Mouse (Mus musculus) heart, embryonic 15.5 days (tissue): Measurements from ENCODE around the gene Gdf3. TPM values are rescaled to one million over a fixed set of nuclear protein-coding genes. Genes with fewer than 3 reads are reported as not detected.
"Not testable (repeated sequence)": the region's sequence is repeated elsewhere in the genome, so short reads cannot be mapped to it uniquely, and the experiment has no call there.

Experiments used
- ATAC-seq: fragments of 200-750 bp; cut with Nextera tagmentation; replicated peaks from 2 replicates; pipeline ENCODE4 v1.8.0; 2017; ENCODE audit warnings: low read depth, moderate TSS enrichment; ENCODE audit not compliant: insufficient number of reproducible peaks, insufficient read depth, low FRiP score
- H3K27ac ChIP-seq: fragments of 300-500 bp; sonication (generic); 2 replicates; pipeline ENCODE4 v1.5.1; 2015; ENCODE audit warnings: mild to moderate bottlenecking, inconsistent platforms
- H3K27me3 ChIP-seq: fragments of 300-500 bp; sonication (generic); 2 replicates; pipeline ENCODE4 v1.6.1; 2015; ENCODE audit warnings: inconsistent platforms
- H3K36me3 ChIP-seq: fragments of 300-500 bp; sonication (generic); 2 replicates; pipeline ENCODE4 v1.6.1; 2015; ENCODE audit warnings: mild to moderate bottlenecking, inconsistent platforms
- H3K4me1 ChIP-seq: fragments of 300-500 bp; sonication (generic); replicated peaks from 2 replicates; pipeline ENCODE4 v1.6.1; 2015; ENCODE audit warnings: inconsistent platforms
- H3K4me2 ChIP-seq: fragments of 300-500 bp; sonication (generic); 2 replicates; pipeline ENCODE4 v1.6.1; 2015; ENCODE audit warnings: inconsistent platforms, mild to moderate bottlenecking, moderate library complexity
- H3K4me3 ChIP-seq: fragments of 300-500 bp; sonication (generic); 2 replicates; pipeline ENCODE4 v1.5.1; 2015; ENCODE audit warnings: mild to moderate bottlenecking, inconsistent platforms
- H3K9ac ChIP-seq: fragments of 300-500 bp; sonication (generic); 2 replicates; pipeline ENCODE4 v1.6.1; 2015; ENCODE audit warnings: mild to moderate bottlenecking, inconsistent platforms
- H3K9me3 ChIP-seq: fragments of 300-500 bp; sonication (generic); replicated peaks from 2 replicates; pipeline ENCODE4 v1.6.1; 2016; ENCODE audit warnings: inconsistent platforms
- WGBS: fragments of 180-500 bp; shearing (Covaris S2); methylation state at CpG from one replicate; pipeline ENCODE4 v1.1.7; 2015; ENCODE audit warnings: mixed read lengths; 5-methylcytosine and 5-hydroxymethylcytosine counted together
- polyA plus RNA-seq: library from polyadenylated mRNA; unstranded; fragments of >200 nt; fragmentation: Nextera tagmentation; extraction: Ambion mirVana; gene quantifications from 2 replicates; pipeline ENCODE4 v1.2.1, GENCODE M21; 2015

Gdf3 gene
- polyA plus RNA-seq, 1 experiment from 2014 or later, result 0.11 TPM

DNA sequence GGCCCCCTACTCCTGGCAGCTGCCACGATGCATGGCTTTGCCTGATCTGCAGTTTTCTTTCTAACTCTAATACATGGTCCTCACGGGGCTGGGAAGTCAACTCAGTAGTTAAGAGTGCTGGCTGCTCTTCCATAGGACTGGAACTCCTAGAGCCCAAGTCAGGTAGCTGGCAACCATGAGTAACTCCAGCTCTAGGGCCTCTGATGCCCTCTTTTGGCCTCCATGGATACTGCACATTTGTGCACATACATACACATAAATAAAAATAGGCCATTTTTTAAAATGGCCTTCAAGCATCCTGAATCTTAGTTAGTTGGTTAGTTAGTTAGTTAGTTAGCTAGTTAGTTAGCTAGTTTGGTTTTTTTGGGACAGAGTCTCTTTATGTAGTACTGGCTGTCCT is 17.0 kb downstream of the Gdf3 start:
- H3K27me3 ChIP-seq, result no peaks in the 10 kb centered on the region
- H3K9ac ChIP-seq, result no peak overlapping the region
- H3K9me3 ChIP-seq, result no peaks in the 10 kb centered on the region
- H3K4me3 ChIP-seq, result no peak overlapping the region
- no peak overlapping the region for H3K4me2 ChIP-seq
- ATAC-seq, result no peak
- no peaks in the 10 kb centered on the region for H3K36me3 ChIP-seq
- no peaks in the 10 kb centered on the region for H3K4me1 ChIP-seq
- no peak overlapping the region for H3K27ac ChIP-seq
- WGBS, result 79% methylated on average over 2 of the region's 2 CpGs

DNA sequence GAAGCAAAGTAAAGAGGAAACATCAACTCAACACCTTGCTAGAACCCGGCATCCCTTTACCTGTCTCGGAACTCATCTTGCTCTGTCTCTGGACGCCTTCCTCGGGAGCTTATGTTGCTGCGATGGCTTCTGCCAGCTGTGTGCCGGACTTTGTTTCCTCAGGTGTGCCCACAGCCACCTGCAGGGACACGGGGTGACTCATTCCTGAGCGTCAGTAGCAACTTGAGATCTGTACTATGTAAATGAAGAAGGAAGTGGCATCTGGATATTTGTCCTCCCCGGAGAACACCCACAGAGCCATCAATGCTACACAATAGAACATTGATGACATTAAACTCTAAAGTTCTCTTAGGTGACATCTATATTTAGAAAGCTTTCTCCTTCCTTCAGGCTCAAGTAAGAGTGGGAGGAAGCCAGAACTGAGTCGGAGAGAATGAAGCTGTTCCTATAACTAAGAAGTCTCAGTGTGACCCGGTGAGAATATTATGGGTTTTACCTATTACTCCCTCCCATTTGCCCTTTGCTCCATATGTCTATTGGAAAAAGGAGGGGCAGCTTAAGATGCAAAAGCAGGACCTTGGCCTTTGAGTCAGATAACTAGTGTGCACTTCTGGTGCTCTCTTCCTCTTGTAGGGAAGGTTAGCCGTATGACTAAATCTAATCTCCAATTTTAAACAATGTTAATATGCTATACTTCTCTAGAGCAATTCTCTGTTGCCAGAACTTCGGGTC is 18.7 kb downstream of the Gdf3 start:
- 74% methylated on average over 13 of the region's 13 CpGs for WGBS
- ATAC-seq, result no peak
- no peaks in the 10 kb centered on the region for H3K27me3 ChIP-seq

DNA sequence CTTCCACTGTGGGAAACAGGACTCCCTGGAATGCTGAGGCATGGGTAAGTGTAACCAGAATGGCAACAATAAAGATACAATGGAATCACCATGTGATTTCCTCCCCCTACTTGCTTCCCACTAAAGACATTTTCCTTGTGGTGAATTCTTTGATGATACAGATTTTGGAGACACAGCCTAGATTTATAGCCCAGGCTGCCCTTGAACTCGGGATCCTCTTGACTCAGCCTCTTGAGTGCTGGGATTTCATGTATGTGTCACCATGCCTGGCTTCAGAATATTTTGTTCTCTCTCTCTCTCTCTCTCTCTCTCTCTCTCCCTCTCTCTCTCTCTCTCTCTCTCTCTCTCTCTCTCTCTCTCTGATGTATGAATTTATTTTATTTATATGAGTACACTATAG is 30.8 kb downstream of the Gdf3 start:
- WGBS, result 65% methylated on average over 1 of the region's 1 CpGs
- no peaks in the 10 kb centered on the region for H3K36me3 ChIP-seq
- no peak overlapping the region for H3K9ac ChIP-seq
- no peaks in the 10 kb centered on the region for H3K4me1 ChIP-seq
- H3K27me3 ChIP-seq, result no peaks in the 10 kb centered on the region
- no peak overlapping the region for H3K27ac ChIP-seq
- no peak for ATAC-seq
- H3K4me3 ChIP-seq, result no peak overlapping the region
- no peak overlapping the region for H3K4me2 ChIP-seq
- no peaks in the 10 kb centered on the region for H3K9me3 ChIP-seq

More for the DNA sequence above, 18.7 kb downstream of the Gdf3 start:
- Histone ChIP-seq H3K36me3 (no peaks in the 10 kb centered on the region), H3K4me2 (no peak overlapping the region), H3K9me3 (no peaks in the 10 kb centered on the region), H3K4me1 (no peaks in the 10 kb centered on the region), H3K9ac (no peak overlapping the region), H3K27ac (no peak overlapping the region), H3K4me3 (no peak overlapping the region)

DNA sequence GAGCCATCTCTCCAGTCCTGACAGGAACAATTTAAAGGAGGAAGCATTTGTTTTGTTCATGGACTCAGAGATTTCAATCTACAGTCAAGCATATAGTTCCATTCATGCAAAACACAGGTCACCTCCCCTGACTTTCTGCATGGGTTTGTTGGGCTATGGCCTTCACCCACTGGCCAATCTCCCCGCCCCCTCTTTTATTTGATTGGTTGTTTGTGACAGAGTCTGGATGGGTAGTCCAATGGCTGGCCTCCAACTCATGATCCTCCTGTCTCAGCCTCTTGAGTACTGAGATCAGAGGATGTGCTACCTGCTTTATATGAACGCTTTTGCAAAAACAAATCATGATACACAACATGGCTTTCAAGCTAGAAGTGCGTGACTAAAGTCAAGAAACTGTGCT is 32.9 kb downstream of the Gdf3 start:
- no peak overlapping the region for H3K4me2 ChIP-seq
- H3K4me3 ChIP-seq, result no peak overlapping the region
- WGBS, result 80% methylated on average over 3 of the region's 3 CpGs
- no peaks in the 10 kb centered on the region for H3K36me3 ChIP-seq
- H3K9me3 ChIP-seq, result no peaks in the 10 kb centered on the region
- H3K27ac ChIP-seq, result no peak overlapping the region
- no peaks in the 10 kb centered on the region for H3K27me3 ChIP-seq
- H3K4me1 ChIP-seq, result no peaks in the 10 kb centered on the region
- no peak for ATAC-seq
- no peak overlapping the region for H3K9ac ChIP-seq

DNA sequence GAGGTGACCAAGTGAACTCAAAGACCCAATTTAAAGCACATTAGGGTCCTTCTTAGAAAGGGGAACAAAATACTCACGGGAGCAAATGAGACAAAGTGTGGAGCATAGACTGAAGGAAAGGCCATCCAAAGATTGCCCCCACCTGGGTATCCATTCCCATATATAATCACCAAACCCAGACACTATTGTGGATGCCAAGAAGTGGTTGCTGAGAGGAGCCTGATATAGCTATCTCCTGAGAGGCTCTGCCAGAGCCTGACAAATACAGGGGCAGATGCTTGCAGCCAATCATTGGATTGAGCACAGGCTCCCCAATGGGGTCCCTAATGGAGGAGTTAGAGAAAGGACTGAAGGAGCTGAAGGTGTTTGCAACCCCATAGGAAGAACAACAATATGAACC is 34.9 kb downstream of the Gdf3 start:
- WGBS, result 85% methylated on average over 1 of the region's 1 CpGs
- ATAC-seq, H3K4me2 ChIP-seq: not testable (repeated sequence)

DNA sequence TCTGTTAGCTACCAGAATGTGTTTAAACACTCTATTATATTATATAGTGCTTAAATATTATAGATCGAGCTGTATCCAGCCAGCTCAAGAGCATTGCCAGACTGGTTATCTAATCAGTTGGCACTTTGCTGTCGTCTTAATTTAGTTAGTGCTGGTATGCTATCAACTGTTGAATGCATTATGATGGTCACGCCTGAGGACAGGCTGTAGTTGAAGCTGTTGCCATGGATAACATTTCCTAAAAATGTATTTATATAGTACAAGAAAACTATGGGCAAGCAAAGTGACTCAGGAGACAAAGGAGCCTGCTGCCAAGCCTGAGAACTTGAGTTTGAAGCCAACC is 38.3 kb downstream of the Gdf3 start:
- WGBS, result 33% methylated on average over 3 of the region's 3 CpGs
- Histone ChIP-seq H3K27me3 (no peaks in the 10 kb centered on the region), H3K4me3 (no peak overlapping the region), H3K4me1 (0 out of 2 replicates have a peak, but pooled peaks cover 6% of the 10 kb centered on the region), H3K9ac (no peak overlapping the region), H3K36me3 (no peaks in the 10 kb centered on the region), H3K27ac (no peak overlapping the region), H3K9me3 (no peaks in the 10 kb centered on the region), H3K4me2 (no peak overlapping the region)
- ATAC-seq, result no peak

More for the DNA sequence above, 34.9 kb downstream of the Gdf3 start:
- H3K36me3 ChIP-seq, H3K27me3 ChIP-seq, H3K4me3 ChIP-seq, H3K27ac ChIP-seq, H3K9ac ChIP-seq, H3K4me1 ChIP-seq, H3K9me3 ChIP-seq: not testable (repeated sequence)

DNA sequence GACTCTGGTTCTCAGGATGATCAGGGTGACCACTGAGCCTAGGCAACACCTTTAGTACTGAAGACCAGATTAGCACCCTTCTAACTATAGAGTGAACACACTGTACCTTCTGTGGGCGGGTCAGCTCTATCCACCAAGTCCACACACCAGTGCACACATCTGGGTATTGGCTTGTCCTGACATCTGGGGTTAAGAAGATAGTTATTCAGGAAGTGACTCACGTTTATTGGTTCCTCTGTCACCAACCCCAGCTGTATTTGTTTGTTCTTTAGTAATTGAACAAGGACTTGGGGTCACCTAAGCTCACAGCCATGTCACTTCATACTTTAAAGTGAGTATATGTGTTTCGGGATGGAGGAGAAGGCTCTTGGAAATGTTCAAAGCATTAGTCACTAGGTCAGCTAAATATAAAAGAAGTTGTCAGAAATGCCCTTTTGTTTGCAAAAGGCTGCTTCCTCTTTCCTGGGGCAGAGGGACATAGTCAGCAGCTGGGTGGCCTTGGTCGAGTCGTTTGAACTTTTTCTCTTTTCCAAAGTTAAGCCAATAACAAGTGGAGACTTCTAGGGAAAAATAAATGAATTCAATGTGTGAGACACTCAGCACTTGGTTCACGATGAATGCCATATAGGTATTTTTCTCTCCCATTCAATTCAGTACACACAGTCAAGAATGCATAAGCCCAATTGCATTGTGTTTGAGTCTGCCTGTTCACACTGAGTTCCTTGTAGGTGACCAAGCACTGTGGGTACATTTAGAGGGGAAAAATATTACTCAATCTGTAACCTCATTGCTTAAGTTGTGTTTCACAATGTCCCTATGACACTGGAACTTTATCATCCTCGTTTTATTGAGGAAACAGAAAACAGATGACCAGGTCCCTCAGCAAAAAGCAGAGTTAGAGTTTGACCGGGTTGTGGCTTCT is 38.9 kb downstream of the Gdf3 start:
- WGBS, result 58% methylated on average over 8 of the region's 8 CpGs
- H3K27ac ChIP-seq, result no peak overlapping the region
- no peak overlapping the region for H3K4me2 ChIP-seq
- H3K9ac ChIP-seq, result no peak overlapping the region
- H3K27me3 ChIP-seq, result no peaks in the 10 kb centered on the region
- ATAC-seq, result no peak
- H3K9me3 ChIP-seq, result no peaks in the 10 kb centered on the region
- no peak overlapping the region for H3K4me3 ChIP-seq
- H3K36me3 ChIP-seq, result no peaks in the 10 kb centered on the region
- H3K4me1 ChIP-seq, result 0 out of 2 replicates have a peak, but pooled peaks cover 6% of the 10 kb centered on the region

DNA sequence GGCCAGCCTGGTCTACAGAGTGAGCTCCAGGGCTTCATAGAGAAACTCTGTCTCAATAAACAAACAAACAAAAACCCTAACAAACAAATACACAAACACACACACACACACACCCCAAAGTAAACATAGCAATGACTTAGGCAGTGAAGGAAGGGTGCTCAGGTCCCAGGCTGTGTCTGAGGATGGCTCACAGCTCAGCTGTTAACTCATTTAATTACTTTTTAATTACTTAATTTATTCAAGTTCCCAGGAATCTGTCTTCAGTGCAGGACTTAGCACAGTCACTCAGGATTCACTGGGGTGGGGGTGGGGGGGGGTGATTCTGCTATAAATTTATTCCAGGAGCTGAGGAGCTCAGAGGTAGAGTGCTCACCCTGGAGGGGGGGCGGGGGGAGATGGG is 40.1 kb downstream of the Gdf3 start:
- H3K27ac ChIP-seq, result no peak overlapping the region

DNA sequence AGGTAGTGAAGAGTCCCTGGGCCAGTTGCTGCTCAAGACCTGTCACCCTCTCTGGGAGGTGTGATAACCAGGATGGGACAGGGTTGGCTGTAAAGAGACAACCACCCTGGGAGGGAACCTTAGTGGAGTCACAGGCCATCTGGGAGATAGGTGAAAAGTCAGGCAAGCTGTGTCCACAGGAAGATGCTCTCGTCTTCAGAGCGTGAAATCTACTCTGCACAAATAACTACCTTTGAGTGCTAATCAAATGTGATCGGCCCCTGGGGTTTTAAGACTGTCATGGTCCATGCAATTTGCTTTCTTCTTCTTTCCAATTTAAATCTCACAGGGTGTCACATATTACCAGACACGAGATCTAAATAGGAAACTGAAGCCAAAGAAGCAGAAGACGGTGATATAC is 40.8 kb downstream of the Gdf3 start:
- Histone ChIP-seq H3K27ac (no peak overlapping the region), H3K36me3 (no peaks in the 10 kb centered on the region), H3K4me2 (no peak overlapping the region), H3K9me3 (no peaks in the 10 kb centered on the region), H3K4me1 (0 out of 2 replicates have a peak, but pooled peaks cover 6% of the 10 kb centered on the region), H3K27me3 (no peaks in the 10 kb centered on the region), H3K9ac (no peak overlapping the region), H3K4me3 (no peak overlapping the region)
- 61% methylated on average over 5 of the region's 5 CpGs for whole genome bisulfite sequencing
- ATAC-seq, result no peak

More for the DNA sequence above, 40.1 kb downstream of the Gdf3 start:
- WGBS, result 69% methylated on average over 1 of the region's 1 CpGs
- no peak for ATAC-seq
- H3K27me3 ChIP-seq, result no peaks in the 10 kb centered on the region
- 0 out of 2 replicates have a peak, but pooled peaks cover 6% of the 10 kb centered on the region for H3K4me1 ChIP-seq
- no peak overlapping the region for H3K4me2 ChIP-seq
- no peaks in the 10 kb centered on the region for H3K9me3 ChIP-seq
- H3K9ac ChIP-seq, result no peak overlapping the region
- H3K36me3 ChIP-seq, result no peaks in the 10 kb centered on the region
- no peak overlapping the region for H3K4me3 ChIP-seq

DNA sequence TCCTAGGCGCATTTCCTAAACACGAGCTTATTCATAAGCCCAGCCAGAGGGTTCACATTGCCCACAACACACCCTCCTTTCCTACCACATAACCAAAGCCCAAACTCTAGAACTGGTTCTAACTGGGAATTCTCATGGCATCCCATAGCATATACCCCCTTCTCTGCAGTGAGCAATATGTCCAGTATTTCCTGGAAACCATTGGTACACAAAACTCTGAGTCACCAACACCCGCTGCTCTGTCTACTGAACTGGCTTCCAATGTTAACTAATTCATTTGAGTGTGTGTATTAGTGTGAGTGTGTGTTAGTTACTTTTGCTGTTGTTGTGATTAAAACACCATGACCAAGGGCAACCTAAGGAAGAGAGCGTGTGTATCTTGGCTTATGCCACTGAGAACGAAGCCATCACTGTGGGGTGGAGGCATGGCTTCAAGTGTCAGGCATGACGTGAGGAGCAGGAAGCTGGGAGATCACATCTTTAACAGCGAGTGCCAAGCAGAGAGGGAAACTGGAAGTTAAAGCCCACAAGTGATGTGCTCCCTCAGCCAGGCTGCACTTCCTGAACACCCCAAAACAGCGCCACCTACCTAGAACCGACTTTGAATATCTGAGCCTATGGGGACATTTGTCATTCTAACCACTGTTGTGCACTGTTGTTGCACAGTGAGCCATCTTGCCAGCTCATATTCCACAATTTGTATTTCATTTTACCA is 44.7 kb downstream of the Gdf3 start:
- peaks cover 16% of the 10 kb centered on the region for H3K27me3 ChIP-seq
- no peak overlapping the region for H3K9ac ChIP-seq
- 81% methylated on average over 9 of the region's 9 CpGs for WGBS
- H3K4me2 ChIP-seq, result no peak overlapping the region
- H3K36me3 ChIP-seq, result no peaks in the 10 kb centered on the region
- no peak overlapping the region for H3K27ac ChIP-seq
- H3K9me3 ChIP-seq, result no peaks in the 10 kb centered on the region
- H3K4me1 ChIP-seq, result 0 out of 2 replicates have a peak, but pooled peaks cover 1% of the 10 kb centered on the region
- H3K4me3 ChIP-seq, result no peak overlapping the region
- ATAC-seq, result no peak

DNA sequence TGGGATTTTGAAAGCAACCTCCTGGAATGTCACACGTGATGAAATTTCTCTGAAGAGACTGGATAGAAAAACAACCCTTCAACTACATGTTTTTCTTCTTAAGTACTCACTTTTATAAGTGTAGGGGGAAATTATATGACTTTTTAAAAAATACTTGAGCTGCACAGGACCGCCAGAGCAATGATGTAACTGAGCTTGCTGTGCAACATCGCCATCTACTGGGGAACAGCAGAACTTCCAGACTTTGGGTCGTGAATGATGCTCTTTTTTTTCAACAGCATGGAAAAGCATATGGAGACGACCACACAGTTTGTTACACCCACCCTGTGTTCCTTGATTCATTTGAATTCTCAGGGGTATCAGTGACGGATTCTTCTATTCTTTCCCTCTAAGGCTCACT is 47.4 kb downstream of the Gdf3 start:
- Histone ChIP-seq H3K27me3 (peaks cover 16% of the 10 kb centered on the region), H3K4me1 (0 out of 2 replicates have a peak, but pooled peaks cover 3% of the 10 kb centered on the region), H3K4me3 (no peak overlapping the region), H3K9me3 (no peaks in the 10 kb centered on the region), H3K9ac (no peak overlapping the region), H3K4me2 (no peak overlapping the region), H3K36me3 (no peaks in the 10 kb centered on the region), H3K27ac (no peak overlapping the region)
- 3% methylated on average over 6 of the region's 6 CpGs for WGBS
- no peak for ATAC-seq
